Mouse (Mus musculus) leukemia stem cell, adult 10-12 weeks (primary cell): ENCODE data around the gene Olfr808. TPM values are rescaled to one million over a fixed set of nuclear protein-coding genes. Genes with fewer than 3 reads are reported as not detected.

Experiments
- polyA plus RNA-seq: library from polyadenylated mRNA; stranded (reverse); fragments of >175 nt; gene quantifications from 2 replicates; pipeline ENCODE4 v1.2.3, GENCODE M21; 2012; ENCODE audit warnings: low replicate concordance

The Olfr808 gene
- polyA plus RNA-seq: not detected in 2 replicates

DNA sequence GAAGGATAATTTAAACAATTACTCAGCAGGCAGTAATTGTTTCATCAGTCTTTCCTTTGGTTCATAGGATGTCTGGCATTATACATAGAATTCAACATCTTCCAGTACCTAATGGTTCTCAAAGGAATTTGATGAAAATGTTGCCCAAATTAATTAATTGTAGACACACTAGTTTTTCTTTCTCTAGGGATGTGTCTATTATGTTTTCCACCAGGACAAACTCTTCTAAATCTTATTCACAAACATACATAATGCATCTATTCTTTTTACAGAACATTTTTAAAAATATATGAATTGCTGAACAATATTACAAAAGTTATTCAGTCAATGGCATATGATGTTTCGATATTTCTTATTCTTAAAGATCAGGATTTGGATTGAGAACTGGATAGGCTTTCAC is at the start of gene Olfr808:
Olfr808 (plus strand) TSS at position 301 of the 400 bp plus-strand sequence.

DNA sequence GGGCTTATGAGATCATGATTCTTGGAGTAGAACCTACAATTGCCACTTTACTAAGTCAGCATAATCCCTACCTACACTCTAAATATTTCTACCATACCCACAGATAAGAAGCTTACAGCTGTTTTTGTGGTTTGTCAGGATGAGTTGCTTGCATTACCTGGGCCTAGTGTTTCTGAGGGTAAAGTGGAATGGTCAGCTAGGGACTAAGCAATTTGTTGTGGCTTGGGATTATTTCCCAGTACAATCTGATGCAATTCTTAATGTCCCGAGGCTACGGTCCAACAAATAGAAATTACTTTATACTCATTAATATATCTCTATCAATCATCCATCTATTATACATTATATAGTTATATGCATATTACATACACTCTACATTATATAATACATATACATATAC is 36.0 kb upstream of the Olfr808 start, which contains the start of gene Olfr805:
Olfr805 (minus strand) TSS at position 101 of the 400 bp plus-strand sequence.

GRCm38 (mm10) chr10:129741821-129742220 is 23.5 kb upstream of the Olfr808 start, which contains the start of gene Olfr806:
Olfr806 (minus strand) TSS chr10:129741921.

DNA sequence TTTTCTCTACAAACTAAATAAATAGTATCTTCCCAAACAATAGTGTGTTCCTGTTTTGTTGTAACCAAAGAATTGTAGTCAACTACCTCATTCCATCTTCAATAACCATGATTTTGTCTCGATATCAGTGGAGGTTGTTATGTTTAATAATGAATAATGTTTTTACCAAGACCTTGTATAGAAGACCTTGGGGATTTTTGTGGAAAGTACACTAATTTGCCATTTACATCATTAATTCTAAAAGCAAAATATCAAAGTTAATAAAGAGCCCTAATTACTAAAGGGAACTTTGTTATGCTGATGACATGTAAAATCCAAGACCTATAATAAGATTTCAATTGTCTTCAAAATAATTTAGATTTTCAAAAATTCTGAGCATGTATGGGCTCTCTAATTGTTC is 7.6 kb upstream of the Olfr808 start, which contains the start of gene Olfr807:
Olfr807 (minus strand) TSS at position 101 of the 400 bp plus-strand sequence.

GRCm38 (mm10) chr10:129774338-129774737 is 9.1 kb downstream of the Olfr808 start, which contains the start of gene Olfr809:
Olfr809 (plus strand) TSS chr10:129774638.

DNA sequence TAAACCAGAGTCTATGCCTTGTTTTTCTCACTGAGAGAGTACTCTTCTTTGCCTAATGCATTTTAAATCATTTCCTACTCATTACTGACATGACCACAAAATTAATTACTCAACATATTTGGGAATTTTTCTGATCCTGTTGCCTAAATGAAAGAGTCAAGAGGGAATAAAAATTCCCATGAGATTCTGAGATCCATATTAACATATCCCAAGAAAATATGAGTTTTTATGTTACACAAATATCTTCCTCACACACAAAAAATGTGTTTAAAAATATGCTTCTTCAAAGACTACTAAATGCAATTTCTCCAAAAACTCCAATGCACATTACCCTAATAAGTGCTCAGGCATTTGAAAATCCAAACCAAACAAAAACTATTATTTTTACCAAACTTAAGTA is 29.5 kb downstream of the Olfr808 start, which contains the start of gene Olfr810:
Olfr810 (minus strand) TSS at position 101 of the 400 bp plus-strand sequence.

GRCm38 (mm10) chr10:129804296-129804695 is 39.0 kb downstream of the Olfr808 start, which contains the start of gene Olfr811:
Olfr811 (minus strand) TSS chr10:129804396.

Other genes starting within 250 kb of the Olfr808 start
- gene Olfr791, start 243.7 kb upstream of the Olfr808 start, polyA plus RNA-seq: not detected in 2 replicates
- gene Olfr792, start 226.3 kb upstream of the Olfr808 start, polyA plus RNA-seq: not detected in 2 replicates
- not detected in 2 replicates for gene Olfr794, start 197.8 kb upstream of the Olfr808 start, polyA plus RNA-seq
- not detected in 2 replicates for gene Olfr796, start 152.9 kb upstream of the Olfr808 start, polyA plus RNA-seq
- not detected in 2 replicates for gene Olfr798, start 137.5 kb upstream of the Olfr808 start, polyA plus RNA-seq
- gene Olfr799, start 128.0 kb upstream of the Olfr808 start, polyA plus RNA-seq: not detected in 2 replicates
- gene Olfr800, start 107.8 kb upstream of the Olfr808 start, polyA plus RNA-seq: not detected in 2 replicates
- gene Olfr801, start 91.6 kb upstream of the Olfr808 start, polyA plus RNA-seq: 0.06 TPM in 1 of 2 replicates, not detected in the other
- gene Olfr802, start 77.3 kb upstream of the Olfr808 start, polyA plus RNA-seq: 0.05 TPM in 1 of 2 replicates, not detected in the other
- not detected in 2 replicates for gene Olfr803, start 71.2 kb upstream of the Olfr808 start, polyA plus RNA-seq
- not detected in 2 replicates for gene Olfr804, start 62.3 kb upstream of the Olfr808 start, polyA plus RNA-seq
- not detected in 2 replicates for gene Olfr805, start 36.1 kb upstream of the Olfr808 start, polyA plus RNA-seq
- not detected in 2 replicates for gene Olfr806, start 23.6 kb upstream of the Olfr808 start, polyA plus RNA-seq
- not detected in 2 replicates for gene Olfr807, start 7.7 kb upstream of the Olfr808 start, polyA plus RNA-seq
- not detected in 2 replicates for gene Olfr809, start 9.2 kb downstream of the Olfr808 start, polyA plus RNA-seq
- gene Olfr810, start 29.4 kb downstream of the Olfr808 start, polyA plus RNA-seq: not detected in 2 replicates
- not detected in 2 replicates for gene Olfr811, start 38.9 kb downstream of the Olfr808 start, polyA plus RNA-seq
- not detected in 2 replicates for gene Olfr812, start 80.6 kb downstream of the Olfr808 start, polyA plus RNA-seq
- gene Olfr813, start 89.9 kb downstream of the Olfr808 start, polyA plus RNA-seq: not detected in 2 replicates
- gene Olfr814, start 114.4 kb downstream of the Olfr808 start, polyA plus RNA-seq: not detected in 2 replicates
- not detected in 2 replicates for gene Olfr815, start 140.4 kb downstream of the Olfr808 start, polyA plus RNA-seq
- not detected in 2 replicates for gene Olfr816, start 150.1 kb downstream of the Olfr808 start, polyA plus RNA-seq
- gene Olfr818, start 183.6 kb downstream of the Olfr808 start, polyA plus RNA-seq: not detected in 2 replicates
- not detected in 2 replicates for gene Olfr819, start 201.8 kb downstream of the Olfr808 start, polyA plus RNA-seq
- gene Olfr247, start 210.7 kb downstream of the Olfr808 start, polyA plus RNA-seq: not detected in 2 replicates
- not detected in 2 replicates for gene Gm10310, start 219.6 kb downstream of the Olfr808 start, polyA plus RNA-seq
- gene Olfr820, start 247.1 kb downstream of the Olfr808 start, polyA plus RNA-seq: not detected in 2 replicates